Mouse (Mus musculus) urinary bladder, postnatal 25 days (tissue): ENCODE results near the gene Cited1.
"Not testable (repeated sequence)": the region's sequence is repeated elsewhere in the genome, so short reads cannot be mapped to it uniquely, and the experiment has no call there.

Source experiments
- DNase-seq: peaks from one replicate; pipeline ENCODE4 v3.0.0; 2022; ENCODE audit warnings: low spot score

Cited1 gene

GRCm38 (mm10) chrX:102251937-102252860 is at the start of gene Cited1:
Gene Cited1 (minus strand): TSS chrX:102252181.
- DNase-seq: peak; percentile 13

GRCm38 (mm10) chrX:102284889-102285288 is 32.9 kb upstream of the Cited1 start:
- DNase-seq: no peak

- DNase-seq: no peak
Observed at GRCm38 (mm10) chrX:102262620-102263345, 10.8 kb upstream of the Cited1 start.

- DNase-seq: no peak
Observed at GRCm38 (mm10) chrX:102259772-102260171, 7.8 kb upstream of the Cited1 start.

GRCm38 (mm10) chrX:102253892-102254291 is 1.9 kb upstream of the Cited1 start:
- DNase-seq: no peak

- DNase-seq: peak; percentile 8
Observed at GRCm38 (mm10) chrX:102251221-102251936, 602 bp downstream of the Cited1 start.

- no peak for DNase-seq
Observed at GRCm38 (mm10) chrX:102250891-102251170, 1.1 kb downstream of the Cited1 start.

- DNase-seq: no peak
Observed at GRCm38 (mm10) chrX:102250150-102250890, 1.7 kb downstream of the Cited1 start.

- DNase-seq: no peak
Observed at GRCm38 (mm10) chrX:102244334-102244733, 7.6 kb downstream of the Cited1 start.

GRCm38 (mm10) chrX:102219126-102219525 is 32.9 kb downstream of the Cited1 start:
- peak; percentile 20 for DNase-seq

GRCm38 (mm10) chrX:102215356-102215755 is 36.6 kb downstream of the Cited1 start:
- not testable (repeated sequence) for DNase-seq
